Mouse (Mus musculus) liver, embryonic 16.5 days (tissue): ENCODE data around the gene Crygn. TPM values are rescaled to one million over a fixed set of nuclear protein-coding genes. Genes with fewer than 3 reads are reported as not detected.
A peak's percentile ranks its signal among the peaks of the same experiment; 100 is the strongest.

Experiments used
- ATAC-seq: fragments of 200-750 bp; cut with Nextera tagmentation; 2 replicates; pipeline ENCODE4 v1.8.0; 2017; ENCODE audit warnings: low read depth, mild to moderate bottlenecking, moderate number of reproducible peaks, moderate library complexity
- H3K27ac ChIP-seq: fragments of 300-500 bp; sonication (generic); 2 replicates; pipeline ENCODE4 v1.5.1; 2014; ENCODE audit warnings: mild to moderate bottlenecking, low read length
- H3K27me3 ChIP-seq: fragments of 300-500 bp; sonication (generic); 2 replicates; pipeline ENCODE4 v1.6.1; 2014; ENCODE audit warnings: low read depth, low read length, mixed read lengths; ENCODE audit not compliant: control insufficient read depth, insufficient read depth
- H3K36me3 ChIP-seq: fragments of 300-500 bp; sonication (generic); 2 replicates; pipeline ENCODE4 v1.6.1; 2014; ENCODE audit warnings: mild to moderate bottlenecking; ENCODE audit not compliant: control insufficient read depth, insufficient read depth
- H3K4me1 ChIP-seq: fragments of 300-500 bp; sonication (generic); 2 replicates; pipeline ENCODE4 v1.6.1; 2014; ENCODE audit warnings: low read depth, low read length, mixed read lengths; ENCODE audit not compliant: control insufficient read depth
- H3K4me2 ChIP-seq: fragments of 300-500 bp; sonication (generic); 2 replicates; pipeline ENCODE4 v1.6.1; 2014; ENCODE audit warnings: low read depth, low read length, mixed read lengths
- H3K4me3 ChIP-seq: fragments of 300-500 bp; sonication (generic); 2 replicates; pipeline ENCODE4 v1.5.1; 2014; ENCODE audit warnings: low read depth, mild to moderate bottlenecking, low read length
- H3K9ac ChIP-seq: fragments of 300-500 bp; sonication (generic); 2 replicates; pipeline ENCODE4 v1.6.1; 2014; ENCODE audit warnings: low read depth, low read length
- H3K9me3 ChIP-seq: fragments of 300-500 bp; sonication (generic); replicated peaks from 2 replicates; pipeline ENCODE4 v1.6.1; 2016; ENCODE audit warnings: low read length; ENCODE audit not compliant: control insufficient read depth
- WGBS: fragments of 180-500 bp; shearing (Covaris S2); extraction: QIAGEN DNeasy Blood & Tissue Kit; methylation state at CpG from one replicate; pipeline ENCODE4 v1.1.7; 2014; ENCODE audit not compliant: insufficient replicate concordance; 5-methylcytosine and 5-hydroxymethylcytosine counted together
- polyA plus RNA-seq: library from polyadenylated mRNA; unstranded; fragments of >200 nt; fragmentation: Nextera tagmentation; extraction: Ambion mirVana; gene quantifications from 2 replicates; pipeline ENCODE4 v1.2.1, GENCODE M21; 2015

Gene Crygn
- polyA plus RNA-seq, 1 experiment from 2014 or later, result 0.50 TPM

- no peak overlapping the region for H3K4me3 ChIP-seq
- no peak for ATAC-seq
- 80% methylated on average over 10 of the region's 10 CpGs for WGBS
- no peak overlapping the region for H3K9ac ChIP-seq
- H3K9me3 ChIP-seq, result no peaks in the 10 kb centered on the region
- H3K36me3 ChIP-seq, result no peaks in the 10 kb centered on the region
- H3K4me2 ChIP-seq, result no peak overlapping the region
- H3K27me3 ChIP-seq, result no peaks in the 10 kb centered on the region
- no peak overlapping the region for H3K27ac ChIP-seq
- H3K4me1 ChIP-seq, result peaks cover 4% of the 10 kb centered on the region; the same call in 1 of the 2 replicates
These were observed 20.2 kb downstream of the Crygn start for GRCm38 (mm10) chr5:24737595-24737994.

DNA sequence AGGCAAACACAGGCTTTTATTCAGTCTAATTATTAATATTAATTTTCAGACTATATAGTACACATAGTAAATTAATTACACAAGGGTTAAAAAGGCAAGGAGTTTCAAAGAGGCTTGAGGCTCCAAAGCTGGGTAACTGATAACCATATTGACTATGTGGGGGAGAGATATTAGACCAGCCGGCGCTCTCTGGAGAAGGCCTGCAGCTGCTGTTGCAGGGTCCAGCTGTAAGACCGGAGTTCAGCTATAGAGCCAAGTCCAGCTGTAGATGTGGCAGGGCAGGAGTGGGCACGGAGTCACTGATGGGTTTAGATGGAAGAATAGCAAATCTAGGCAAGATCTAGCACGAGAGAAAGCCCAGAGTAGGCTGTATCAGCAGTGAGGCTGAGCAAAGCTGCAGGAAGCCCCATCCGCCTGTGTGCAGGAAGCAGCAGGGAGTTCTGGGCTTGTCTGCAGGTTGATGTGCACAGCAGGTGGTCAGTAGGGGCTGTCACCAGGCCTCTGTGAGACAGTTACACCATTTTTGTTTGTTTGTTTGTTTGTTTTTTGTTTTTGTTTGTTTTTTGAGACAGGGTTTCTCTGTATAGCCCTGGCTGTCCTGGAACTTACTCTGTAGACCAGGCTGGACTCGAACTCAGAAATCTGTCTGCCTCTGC lies 23.9 kb downstream of the Crygn start:
- no peaks in the 10 kb centered on the region for H3K9me3 ChIP-seq
- no peaks in the 10 kb centered on the region for H3K36me3 ChIP-seq
- 32% methylated on average over 7 of the region's 7 CpGs for WGBS
- H3K4me3 ChIP-seq, result no peak overlapping the region
- peaks cover 32% of the 10 kb centered on the region for H3K27me3 ChIP-seq
- H3K9ac ChIP-seq, result no peak overlapping the region
- peaks cover 9% of the 10 kb centered on the region; the same call in 1 of the 2 replicates for H3K4me1 ChIP-seq
- no peak overlapping the region for H3K27ac ChIP-seq
- ATAC-seq, result peak; percentile 53; the same call in 1 of the 2 replicates
- no peak overlapping the region for H3K4me2 ChIP-seq

- Histone ChIP-seq H3K27me3 (peaks cover 32% of the 10 kb centered on the region), H3K4me1 (peaks cover 5% of the 10 kb centered on the region; the same call in 1 of the 2 replicates), H3K4me2 (no peak overlapping the region), H3K27ac (no peak overlapping the region), H3K36me3 (no peaks in the 10 kb centered on the region), H3K4me3 (no peak overlapping the region), H3K9ac (no peak overlapping the region), H3K9me3 (no peaks in the 10 kb centered on the region)
- WGBS, result 43% methylated on average over 8 of the region's 8 CpGs
- ATAC-seq, result no peak
These were observed 24.7 kb downstream of the Crygn start for GRCm38 (mm10) chr5:24733134-24733533.

- H3K9ac ChIP-seq, result no peak overlapping the region
- 5% methylated on average over 15 of the region's 15 CpGs for WGBS
- H3K27ac ChIP-seq, result no peak overlapping the region
These were observed 26.8 kb downstream of the Crygn start for GRCm38 (mm10) chr5:24730986-24731385.

GRCm38 (mm10) chr5:24730488-24730871 lies 27.3 kb downstream of the Crygn start, which contains the start of gene Wdr86:
Gene Wdr86, minus strand, starts transcription at chr5:24730727.
- H3K9me3 ChIP-seq, result no peaks in the 10 kb centered on the region
- H3K36me3 ChIP-seq, result no peaks in the 10 kb centered on the region
- peaks cover 5% of the 10 kb centered on the region; the same call in 1 of the 2 replicates for H3K4me1 ChIP-seq
- no peak within 1 kb of the TSS; the same call in 1 of the 2 replicates for H3K9ac ChIP-seq
- 0% methylated on average over 23 of the region's 23 CpGs for WGBS
- H3K4me2 ChIP-seq, result peak within 1 kb of the TSS; percentile 47
- no peak for ATAC-seq
- no peak within 1 kb of the TSS for H3K27ac ChIP-seq
- H3K27me3 ChIP-seq, result peaks cover 32% of the 10 kb centered on the region
- H3K4me3 ChIP-seq, result peak within 1 kb of the TSS; percentile 43

More at GRCm38 (mm10) chr5:24730986-24731385, 26.8 kb downstream of the Crygn start:
- H3K4me3 ChIP-seq, result peak overlapping the region; percentile 43; the same call in 1 of the 2 replicates
- H3K9me3 ChIP-seq, result no peaks in the 10 kb centered on the region
- no peak for ATAC-seq
- H3K4me1 ChIP-seq, result peaks cover 5% of the 10 kb centered on the region; the same call in 1 of the 2 replicates
- no peaks in the 10 kb centered on the region for H3K36me3 ChIP-seq
- peak overlapping the region; percentile 47; the same call in 1 of the 2 replicates for H3K4me2 ChIP-seq
- peaks cover 32% of the 10 kb centered on the region for H3K27me3 ChIP-seq

DNA sequence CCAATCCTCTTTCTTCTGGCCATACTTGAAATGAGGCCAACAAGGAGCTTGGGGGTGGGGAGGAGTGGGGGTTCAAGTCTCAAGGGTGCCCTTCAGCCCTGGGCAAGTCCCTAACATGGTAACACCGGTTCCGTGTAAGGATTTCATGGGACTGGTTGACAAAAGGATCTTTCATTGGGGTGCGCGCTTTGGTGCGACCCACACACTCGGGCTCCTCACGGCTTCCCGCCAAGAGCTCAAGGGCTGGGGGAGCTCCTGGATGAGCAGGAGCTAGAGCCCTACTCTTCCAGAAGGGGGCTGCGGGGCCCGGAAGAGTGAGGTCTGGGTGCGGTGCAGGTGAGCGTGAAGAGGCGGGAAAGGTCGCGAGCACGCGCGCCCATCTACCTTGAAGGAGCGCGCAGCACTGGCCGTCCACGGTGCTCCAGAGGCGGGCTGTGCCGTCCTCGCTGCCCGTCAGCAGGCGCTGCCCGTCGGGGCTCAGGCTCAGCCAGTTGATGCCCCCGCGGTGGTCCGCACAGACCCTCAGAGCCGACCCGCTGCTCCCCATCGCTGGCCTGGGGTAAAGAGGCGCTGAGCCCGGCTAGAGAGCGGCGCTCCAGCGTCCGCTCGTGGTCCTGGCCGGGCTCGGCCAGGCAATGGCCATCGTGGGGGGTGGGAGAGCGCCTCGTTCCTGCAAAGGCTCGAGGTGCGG lies 27.9 kb downstream of the Crygn start:
- peak overlapping the region; percentile 43 for H3K4me3 ChIP-seq
- peaks cover 5% of the 10 kb centered on the region; the same call in 1 of the 2 replicates for H3K4me1 ChIP-seq
- no peaks in the 10 kb centered on the region for H3K36me3 ChIP-seq
- H3K9me3 ChIP-seq, result no peaks in the 10 kb centered on the region
- no peak overlapping the region for H3K27ac ChIP-seq
- peaks cover 32% of the 10 kb centered on the region for H3K27me3 ChIP-seq
- 4% methylated on average over 49 of the region's 49 CpGs for WGBS
- peak overlapping the region; percentile 47 for H3K4me2 ChIP-seq
- ATAC-seq, result no peak
- H3K9ac ChIP-seq, result no peak overlapping the region; the same call in 1 of the 2 replicates

DNA sequence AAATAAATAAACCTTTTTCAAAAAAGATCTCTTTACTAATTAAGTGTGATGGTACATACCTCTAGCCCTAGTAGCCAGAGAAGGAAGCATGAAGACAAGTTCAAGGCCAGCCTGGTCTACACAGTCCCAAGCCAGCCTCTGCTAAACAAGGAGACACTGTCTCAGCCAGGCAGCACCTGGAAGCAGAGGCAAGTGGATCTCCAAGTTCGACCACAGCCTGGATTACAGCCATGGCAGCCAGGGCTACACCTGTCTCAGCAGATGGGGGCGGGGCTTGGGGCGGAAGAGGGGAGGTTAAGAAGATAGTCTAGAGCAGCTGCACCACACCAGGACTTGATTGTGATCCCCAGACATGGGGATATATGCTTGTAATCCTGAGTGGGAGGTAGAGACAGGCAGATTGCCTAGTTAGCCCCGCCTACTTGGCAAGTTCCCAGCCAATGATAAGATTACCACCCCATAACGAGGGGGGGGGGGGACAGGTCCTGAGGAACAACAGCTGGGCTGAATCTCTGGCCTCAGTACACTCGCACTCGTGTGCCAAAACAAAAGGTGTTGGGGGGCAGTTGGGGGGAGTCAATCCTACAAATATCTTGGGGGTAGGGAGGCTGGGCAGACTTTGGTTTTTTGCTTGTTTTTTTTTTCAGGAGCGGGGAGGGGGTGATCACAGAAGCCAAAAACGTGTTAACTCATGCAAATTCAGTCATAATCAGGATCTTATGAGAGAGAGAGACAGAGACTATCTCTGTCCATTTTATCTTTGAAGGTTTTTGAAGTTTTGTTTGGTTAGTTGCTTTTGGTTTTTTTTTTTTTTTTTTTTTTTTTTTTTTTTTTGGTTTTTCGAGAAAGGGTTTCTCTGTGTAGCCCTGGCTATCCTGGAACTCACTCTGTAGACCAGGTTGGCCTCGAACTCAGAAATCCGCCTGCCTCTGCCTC lies 30.6 kb downstream of the Crygn start:
- no peak for ATAC-seq
- no peak overlapping the region for H3K4me2 ChIP-seq
- 41% methylated on average over 12 of the region's 12 CpGs for WGBS

DNA sequence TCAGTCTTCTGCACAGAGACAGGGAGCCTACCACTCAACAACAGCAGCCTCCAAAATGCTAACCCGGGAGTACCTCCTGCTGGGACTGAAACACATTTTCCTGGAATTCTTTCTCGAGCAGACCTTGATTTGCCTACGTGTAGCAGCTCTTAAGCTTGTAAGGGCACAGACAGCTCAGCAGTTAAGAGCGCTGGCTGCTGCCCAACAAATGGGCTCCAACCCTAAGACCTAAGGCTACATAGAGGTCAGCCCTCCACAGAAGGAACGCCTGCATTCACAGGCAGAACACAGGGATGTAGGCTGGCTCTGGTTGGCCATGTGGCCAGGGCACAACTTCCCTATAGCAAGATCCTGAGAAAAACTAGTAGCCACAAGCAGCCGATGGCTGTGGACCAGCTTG lies 31.9 kb downstream of the Crygn start:
- 49% methylated on average over 6 of the region's 6 CpGs for WGBS
- Histone ChIP-seq H3K27ac (no peak overlapping the region), H3K4me2 (no peak overlapping the region), H3K4me3 (no peak overlapping the region), H3K27me3 (peaks cover 20% of the 10 kb centered on the region), H3K9ac (no peak overlapping the region), H3K4me1 (peaks cover 5% of the 10 kb centered on the region; the same call in 1 of the 2 replicates), H3K36me3 (no peaks in the 10 kb centered on the region), H3K9me3 (no peaks in the 10 kb centered on the region)
- ATAC-seq, result no peak

More for the DNA sequence above, 30.6 kb downstream of the Crygn start:
- peaks cover 32% of the 10 kb centered on the region for H3K27me3 ChIP-seq
- H3K27ac ChIP-seq, result no peak overlapping the region
- H3K4me3 ChIP-seq, result no peak overlapping the region
- H3K9me3 ChIP-seq, result no peaks in the 10 kb centered on the region
- H3K9ac ChIP-seq, result no peak overlapping the region
- H3K36me3 ChIP-seq, result no peaks in the 10 kb centered on the region
- H3K4me1 ChIP-seq, result peaks cover 5% of the 10 kb centered on the region; the same call in 1 of the 2 replicates
